Mouse (Mus musculus) kidney, adult 18-20 months (tissue): ENCODE results near the gene Plcb1.

ENCODE experiments used
- DNase-seq: peaks from one replicate; pipeline ENCODE4 v3.0.0; 2021

The Plcb1 gene

DNA sequence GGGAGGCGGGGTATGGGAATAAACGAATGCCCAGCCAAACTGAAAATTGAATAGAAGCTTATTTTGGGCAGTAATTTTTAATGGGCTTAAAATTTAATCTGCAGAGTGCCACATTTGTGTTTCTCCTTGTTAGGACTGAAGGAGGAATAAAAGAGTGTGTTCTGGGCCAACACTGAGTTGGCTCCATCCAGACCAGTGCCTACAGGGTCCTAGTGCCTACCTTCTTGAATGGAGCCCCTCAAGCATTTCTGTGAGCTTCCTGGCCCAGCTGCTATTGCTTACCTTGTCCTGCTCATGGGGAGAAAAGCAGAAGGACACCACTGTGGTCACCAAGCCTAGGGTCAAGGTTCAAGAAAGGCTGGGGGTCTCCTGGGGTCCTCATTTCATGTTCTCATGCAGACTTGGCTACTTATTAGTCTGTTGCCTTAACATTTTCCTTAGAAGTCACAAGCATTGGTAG lies 128.3 kb downstream of the Plcb1 start:
- peak; percentile 32 for DNase-seq

DNA sequence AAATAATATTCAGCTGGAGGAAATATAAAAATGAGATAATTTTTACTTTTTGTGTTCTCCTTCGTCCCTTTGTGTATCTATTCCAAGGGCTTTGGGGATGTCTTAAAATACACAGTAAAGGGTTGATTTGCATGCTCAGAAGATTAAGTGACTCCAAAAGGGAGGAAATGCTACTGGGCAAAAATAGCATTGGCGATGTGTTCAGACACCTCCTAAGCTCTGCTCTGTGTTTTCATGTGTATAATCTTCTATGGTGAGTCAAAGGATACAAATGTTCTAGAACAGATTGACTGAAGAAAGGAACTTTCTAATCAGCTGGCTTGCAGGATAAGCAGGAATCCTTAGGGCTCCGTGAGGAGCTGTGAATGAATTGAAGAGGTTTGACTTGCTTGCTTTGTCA lies 129.2 kb downstream of the Plcb1 start:
- DNase-seq, result no peak

DNA sequence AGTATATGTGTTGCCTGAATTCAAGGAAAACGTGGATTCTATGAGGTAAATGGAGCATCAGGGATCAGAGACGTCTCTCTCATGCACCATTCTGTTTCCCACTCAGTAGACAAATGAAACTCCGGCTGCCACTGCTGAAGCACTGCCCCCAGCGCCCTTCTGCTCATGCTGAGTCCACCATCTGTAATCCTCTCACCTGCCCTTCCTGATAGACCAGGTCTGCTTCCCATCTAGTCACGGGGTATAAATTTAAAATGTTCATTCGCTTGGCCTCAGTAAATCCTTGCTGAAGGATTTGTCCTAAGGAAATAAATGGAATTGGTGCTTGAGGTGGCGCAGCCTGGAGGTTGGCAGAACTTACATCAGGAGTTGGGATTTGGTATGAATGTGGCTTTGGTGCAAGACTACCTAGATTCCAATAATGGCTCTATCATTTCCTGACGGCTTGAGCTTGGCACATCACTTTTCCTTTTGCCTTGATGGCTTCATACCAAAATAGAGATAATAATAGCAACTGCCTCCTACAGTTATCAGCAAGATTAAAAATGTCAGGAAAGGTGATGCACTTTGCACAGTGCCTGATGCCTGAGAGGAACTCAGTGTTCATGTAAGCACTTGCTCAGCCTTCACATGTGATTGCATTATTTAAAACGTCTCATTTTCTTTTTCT lies 134.9 kb downstream of the Plcb1 start:
- no peak for DNase-seq

DNA sequence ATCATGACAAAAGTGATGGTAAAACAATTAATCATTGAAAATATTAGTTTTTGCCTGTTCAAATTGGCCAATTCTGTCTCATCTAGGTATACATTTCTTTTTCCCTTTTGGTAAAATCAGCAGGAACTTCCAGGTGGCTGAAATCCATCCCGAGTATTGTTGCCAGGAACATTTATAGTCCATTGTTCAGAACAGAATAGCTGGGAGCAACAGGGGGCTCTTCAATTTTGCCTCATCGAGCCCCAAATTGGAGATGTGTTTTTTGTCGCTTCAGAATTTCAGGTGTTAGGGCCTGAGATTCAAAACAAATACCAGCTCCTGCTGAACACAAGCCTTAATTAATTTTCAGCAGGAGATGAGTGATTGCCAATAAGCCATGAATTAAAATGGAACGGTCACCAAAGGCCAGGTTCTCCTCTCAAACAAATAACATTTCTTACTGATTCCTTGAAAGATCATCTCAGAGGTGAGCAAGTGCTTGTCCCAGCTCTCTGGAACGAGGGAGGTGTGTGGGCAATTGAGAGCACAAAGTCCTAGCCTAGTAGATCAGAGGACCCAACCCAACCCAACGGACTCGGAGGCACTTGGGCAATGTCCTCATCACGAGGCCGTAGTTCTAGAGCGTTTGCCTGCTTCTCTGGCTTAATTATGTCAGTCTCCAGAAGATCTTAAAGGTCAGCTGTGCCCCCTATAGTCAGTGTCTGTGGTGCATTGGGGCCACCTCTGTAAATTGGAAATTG lies 136.9 kb downstream of the Plcb1 start:
- peak; percentile 34 for DNase-seq

DNA sequence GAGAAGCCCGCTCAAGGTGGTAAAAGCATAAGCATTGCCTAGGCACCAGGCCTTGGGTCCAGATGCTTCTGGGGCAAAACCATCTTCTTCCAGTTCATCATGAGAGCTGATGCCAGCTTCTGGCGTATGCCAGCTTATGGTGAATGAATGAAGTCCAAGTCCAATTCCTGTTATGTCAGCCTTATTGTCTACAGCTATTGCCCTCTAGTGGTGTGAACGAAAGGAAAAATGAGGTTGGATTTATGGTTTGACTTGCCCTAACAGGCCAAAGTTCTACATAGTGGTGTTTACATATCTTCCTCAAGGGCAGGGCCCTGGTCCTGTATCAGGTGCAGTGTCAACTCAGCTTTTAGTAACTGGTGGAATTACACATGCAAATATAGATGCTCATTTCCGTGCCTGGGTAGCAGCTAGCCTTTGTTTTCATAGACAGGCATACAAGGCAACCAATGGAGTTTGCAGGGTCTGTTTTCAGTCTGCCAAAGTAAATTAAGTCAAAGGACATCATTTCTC lies 138.3 kb downstream of the Plcb1 start:
- DNase-seq, result no peak

DNA sequence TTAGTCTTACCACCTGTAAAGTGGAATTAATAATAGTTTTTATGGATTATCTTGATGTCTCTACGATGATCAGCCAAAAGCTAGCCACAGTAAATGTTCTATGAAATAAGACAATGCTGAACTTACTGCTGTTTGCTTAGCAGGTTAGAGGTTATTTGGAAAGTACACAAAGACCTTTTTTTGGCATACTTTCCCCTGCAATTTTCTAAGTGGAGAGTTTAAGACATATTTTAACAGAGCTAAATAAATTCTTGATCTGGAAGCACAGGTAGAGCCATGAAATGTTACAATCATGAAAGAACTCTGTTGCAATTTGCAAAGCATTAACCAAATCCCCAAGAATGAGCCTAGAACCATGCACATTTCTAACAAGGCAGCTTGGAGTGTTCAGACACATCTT lies 140.4 kb downstream of the Plcb1 start:
- no peak for DNase-seq

DNA sequence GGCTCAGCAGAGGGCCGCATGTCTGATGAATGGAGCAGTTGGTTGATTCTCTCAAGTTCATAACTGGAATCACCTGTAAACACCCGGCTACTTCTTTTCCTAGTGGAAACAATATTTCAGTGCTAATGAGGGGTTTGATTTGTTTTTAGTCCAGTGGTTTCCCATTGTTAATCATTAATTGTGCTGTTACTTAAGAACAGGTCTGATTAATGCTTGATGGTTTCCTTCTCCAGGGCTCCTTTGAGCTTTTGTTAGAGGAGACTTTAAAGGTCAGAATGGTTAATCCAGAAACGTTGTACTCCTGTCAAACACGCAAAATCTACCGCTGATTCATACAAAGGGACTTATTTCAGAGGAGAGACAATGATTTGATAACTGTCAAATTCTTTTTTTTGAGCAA lies 141.2 kb downstream of the Plcb1 start:
- no peak for DNase-seq

DNA sequence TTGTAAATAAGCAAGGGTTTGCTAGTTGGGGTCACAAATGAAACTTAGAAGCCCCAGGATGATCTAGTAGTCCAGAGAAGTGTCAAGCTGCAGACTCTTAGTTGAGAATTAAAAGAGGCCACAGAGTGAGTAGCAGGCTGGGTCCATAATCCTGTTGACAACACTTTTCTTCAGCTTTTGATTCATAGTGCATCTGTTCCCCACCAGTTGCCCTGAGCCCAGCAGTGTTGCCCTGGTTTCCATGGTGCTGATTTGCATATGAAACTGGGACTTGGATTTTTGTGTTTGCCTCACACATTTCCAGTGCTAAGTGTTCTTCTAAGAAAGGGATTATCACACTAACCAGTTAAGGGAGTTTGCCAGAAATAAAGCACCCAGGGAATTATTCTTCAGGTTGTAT lies 143.6 kb downstream of the Plcb1 start:
- DNase-seq, result no peak

DNA sequence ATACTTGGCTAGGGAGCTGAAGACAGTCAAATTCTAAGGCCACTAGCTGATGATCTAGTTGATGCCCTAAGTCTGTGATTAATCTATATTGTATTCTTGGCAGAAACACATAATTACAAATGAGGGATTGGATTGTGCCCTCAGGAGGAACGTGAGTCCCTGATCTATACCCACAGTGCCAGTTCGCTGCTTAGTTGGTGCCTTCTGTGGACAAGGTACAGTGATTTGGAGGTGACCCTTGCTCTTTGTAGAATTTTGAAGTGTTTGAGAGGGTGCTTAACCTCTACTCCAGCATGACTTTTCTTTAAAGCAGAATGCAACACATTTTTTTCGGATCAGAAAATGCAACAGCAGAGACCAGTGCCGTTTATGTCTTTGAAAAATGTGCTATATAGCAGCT lies 145.1 kb downstream of the Plcb1 start:
- DNase-seq, result no peak

DNA sequence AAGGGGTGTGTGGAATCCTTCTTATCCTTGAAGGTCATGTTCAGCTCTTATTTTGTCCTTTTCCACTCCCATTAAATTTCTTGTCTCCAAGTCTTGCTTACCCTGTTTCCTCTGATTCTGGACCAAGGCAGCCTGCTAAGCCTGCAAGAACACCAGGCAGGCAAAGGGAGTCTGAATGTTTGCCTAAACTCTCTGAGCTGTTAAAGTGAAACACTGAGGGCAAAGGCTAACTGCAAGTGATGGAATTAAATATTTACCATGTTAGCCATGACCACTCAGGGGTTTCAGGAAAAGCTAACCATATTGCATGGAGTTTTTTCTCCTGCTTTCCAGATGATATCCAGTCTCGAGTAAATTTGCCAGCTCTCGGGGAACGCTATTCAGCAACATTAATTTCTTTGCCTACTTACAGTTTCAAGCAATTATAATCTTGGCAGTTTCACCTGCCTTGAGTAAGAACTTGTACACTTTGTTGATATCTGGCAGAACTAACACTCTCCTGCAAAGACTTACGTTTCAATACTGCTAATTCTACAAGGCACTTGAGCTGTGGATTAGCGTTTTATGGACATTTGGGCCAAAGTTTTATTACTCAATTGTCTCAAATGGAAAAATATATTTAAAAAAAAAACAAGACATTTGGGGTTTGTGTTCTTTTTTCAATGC lies 146.0 kb downstream of the Plcb1 start:
- peak; percentile 57 for DNase-seq

DNA sequence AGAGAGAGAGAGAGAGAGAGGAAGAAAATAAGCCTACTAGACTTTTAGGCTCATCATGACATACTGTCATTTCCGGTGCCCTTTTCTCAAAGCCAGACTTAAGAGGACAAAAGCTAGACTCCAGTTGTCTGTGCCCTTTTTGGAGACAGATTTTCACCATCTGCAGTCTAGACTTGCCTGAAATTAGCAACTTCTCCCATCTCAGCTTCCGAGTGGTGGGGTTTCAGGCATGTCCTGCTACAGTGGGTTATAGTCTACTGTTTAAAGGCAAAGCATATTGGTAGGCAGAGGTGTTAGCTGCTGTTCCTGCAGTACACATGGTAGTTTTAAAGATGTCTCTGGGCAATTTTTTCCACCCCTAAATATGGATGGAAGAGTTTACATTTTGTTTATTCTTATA lies 149.6 kb downstream of the Plcb1 start:
- DNase-seq, result no peak

DNA sequence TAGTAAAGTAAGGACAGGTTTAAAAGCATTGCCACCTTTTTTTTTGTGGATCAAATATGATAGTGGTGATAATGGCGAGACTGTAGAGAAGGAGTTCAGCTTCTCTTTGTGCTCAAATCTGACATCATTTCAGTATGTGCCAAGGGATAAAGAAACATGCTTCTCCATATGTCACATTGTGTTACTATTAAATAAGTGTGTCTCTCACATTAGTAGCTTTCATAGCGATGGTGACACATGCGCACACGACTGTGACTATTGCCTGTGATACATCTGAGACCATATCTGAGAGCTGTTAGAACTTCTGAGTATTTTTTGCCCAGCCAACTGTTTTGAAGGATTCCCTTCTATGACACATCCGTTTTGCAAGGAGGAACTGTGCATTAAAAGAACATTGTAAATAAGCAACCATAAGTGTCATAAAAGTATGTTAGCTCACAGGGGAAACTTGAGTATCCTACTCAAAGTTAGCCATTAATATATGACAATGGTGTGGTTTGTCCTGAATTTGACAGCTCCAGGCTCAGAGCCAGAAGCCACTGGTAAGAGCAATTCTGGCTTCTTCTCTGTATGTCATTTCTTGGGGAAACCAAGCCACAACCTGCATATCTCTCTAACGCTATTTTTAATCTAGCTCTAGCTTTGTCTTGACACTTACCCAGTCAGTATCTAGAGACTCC lies 150.2 kb downstream of the Plcb1 start:
- no peak for DNase-seq

DNA sequence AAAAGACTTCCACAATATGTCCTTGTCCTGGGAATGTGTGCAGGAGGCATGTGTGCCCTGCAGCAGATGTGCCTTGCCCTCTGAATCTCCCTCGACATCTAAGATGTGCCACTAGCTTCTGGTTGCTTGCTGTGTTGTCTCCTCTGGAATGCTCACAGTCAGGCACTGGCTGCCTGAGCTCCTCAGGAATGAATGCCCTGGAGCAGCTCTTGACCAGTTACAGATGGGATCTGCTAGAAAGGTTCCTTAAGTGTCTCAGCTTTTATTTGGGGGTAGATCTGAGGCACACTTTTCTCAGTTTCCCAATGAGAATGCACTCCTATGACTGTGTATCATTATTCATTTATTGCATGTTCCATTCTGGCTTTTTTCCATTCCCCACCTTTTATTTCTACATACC lies 151.8 kb downstream of the Plcb1 start:
- DNase-seq, result no peak

DNA sequence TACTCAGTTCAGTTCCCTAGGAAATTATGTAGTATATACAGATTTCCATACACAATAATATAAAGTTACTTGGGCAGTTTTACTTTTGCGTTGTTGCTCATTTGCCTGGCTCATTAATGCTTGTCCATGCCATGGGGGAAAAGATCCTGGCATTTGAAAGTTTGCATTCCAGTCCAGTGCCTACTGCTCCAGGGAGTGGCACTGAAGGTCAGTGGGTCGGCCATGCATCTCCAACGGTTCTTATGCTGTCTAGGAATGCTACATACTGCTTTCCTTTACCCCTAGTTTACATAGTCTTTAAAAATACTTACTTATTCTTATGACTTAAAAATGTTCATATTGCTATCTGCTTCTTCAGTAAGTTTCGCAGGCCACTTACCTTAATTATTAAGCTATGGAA lies 156.2 kb downstream of the Plcb1 start:
- DNase-seq, result no peak

DNA sequence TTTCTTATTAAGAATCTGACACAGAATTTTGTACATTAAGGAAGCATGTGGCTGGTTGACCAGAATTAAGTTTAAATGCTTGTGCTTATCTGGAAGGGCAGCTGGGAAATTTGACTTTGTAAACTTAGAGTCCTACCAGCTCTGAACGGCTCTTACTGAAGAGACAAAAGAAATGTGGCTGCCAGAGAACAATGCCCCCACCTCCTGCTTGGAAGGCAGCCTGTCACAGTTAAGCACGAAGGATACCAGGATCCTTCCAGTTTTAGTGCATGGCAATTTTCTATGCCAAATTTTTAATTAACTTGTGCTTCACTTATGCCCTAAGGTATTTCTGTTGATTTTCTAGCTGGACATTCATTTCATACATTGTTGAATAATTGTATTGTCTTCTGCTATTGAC lies 157.1 kb downstream of the Plcb1 start:
- no peak for DNase-seq

DNA sequence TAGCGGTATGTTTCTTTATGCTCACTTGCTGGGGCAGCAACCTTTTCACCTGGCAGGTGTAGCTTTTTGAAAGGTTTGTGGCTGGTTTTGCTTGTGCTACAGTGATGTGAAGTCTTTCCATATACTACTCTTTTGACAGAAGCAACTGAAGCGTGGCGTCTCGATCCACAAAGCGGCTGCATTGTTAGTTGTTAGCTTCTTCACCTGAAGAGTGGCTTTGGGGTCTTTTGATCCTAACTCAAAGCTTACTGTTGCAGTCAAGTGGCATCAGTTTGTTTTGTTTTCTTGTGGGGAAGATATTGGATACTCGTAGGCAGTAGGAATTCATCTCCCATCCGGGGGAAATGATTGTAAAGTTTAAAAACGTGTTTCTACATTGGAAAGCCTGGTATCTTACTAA lies 160.5 kb downstream of the Plcb1 start:
- DNase-seq, result no peak

DNA sequence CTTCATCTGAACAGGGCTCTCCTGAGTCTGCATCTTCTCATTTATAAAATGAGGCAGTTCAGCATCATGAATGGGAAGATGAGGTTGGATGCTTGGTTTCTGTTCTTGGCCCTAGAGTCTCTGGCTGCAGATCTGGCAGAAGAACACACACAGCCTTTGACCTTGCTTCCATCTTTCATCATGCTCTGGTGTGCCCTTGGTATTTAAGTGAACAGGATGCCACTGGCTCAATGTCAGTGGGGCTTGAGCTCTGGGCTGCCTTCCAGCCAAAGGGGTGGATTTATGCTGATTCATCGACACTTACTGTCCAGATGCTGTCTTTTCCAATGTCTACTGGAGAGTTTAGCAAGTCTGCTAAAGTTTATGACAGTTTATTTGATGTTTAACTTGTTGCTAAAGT lies 161.0 kb downstream of the Plcb1 start:
- peak; percentile 61 for DNase-seq

DNA sequence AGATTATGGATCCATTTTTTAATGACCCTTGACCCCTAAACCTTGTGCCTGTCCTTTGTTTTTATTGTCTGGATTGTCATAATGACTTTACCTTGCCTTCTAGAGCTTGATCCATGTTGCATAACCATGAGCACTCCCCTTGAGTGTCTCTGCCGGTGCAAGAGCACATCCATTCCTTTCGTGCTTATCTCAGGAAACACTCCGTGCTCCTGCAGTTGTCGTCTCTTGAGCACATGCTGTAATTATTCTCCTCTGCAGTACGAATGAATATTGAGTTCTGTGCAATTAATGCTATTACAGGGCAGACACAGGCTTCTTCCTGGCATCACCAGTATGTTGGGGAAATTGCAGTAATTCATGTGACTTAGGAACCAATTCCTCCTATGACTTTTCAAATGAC lies 166.2 kb downstream of the Plcb1 start:
- no peak for DNase-seq

DNA sequence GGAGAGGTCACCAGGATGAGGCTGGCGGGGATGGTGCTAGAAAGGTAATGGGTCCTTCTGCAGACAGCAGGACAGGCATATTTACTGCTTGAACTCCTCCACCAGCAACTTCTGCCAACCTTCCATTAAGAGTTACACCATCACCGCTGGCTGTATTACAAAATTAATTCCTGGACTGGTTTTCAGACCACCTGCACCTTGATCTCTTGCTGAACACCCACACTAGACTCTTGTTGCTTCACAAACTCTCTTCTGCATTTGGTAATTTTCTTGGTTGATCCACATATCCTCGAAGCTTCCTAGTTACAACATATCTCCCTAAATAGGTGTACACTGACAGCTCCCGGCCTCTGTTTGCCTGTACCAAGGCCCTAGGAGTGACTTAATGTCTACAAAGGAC lies 170.6 kb downstream of the Plcb1 start:
- DNase-seq, result no peak

DNA sequence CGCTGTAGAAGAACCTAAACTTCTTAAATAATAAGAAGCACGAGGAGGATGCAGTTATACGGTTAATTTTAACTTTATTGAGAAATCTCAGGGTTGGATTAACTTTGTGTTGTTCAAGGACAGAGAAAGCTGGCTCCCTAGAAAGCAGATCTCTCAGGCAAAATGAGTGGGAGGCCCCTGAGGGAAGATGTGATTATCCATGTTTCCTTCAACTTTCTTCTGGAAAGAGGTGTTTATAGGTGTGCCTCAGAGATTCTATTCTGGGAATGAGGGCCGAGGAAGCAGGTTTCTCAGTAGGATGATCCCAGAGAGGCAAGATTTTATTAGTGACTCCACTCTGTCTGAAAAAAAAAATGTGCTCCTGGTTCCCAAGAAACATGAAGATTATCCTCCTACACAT lies 180.3 kb downstream of the Plcb1 start:
- no peak for DNase-seq

DNA sequence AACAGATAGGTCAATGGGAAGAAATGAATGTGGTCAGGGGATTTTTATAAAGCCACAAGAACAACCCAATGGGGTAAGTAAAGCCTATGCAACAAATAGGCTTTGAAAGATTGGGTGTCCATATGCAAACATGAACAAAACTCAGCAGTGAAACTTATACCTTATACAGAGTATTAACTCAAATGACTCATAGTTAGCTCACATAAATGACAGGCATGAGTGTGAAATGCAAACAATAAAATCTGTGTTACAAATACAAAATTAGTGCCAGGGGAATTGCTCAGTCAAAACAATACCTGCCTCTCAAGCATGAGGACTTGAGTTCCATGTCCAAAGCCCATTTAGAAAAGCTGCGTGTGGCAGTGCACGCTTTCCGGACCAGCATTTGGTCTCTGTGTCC lies 182.5 kb downstream of the Plcb1 start:
- no peak for DNase-seq

DNA sequence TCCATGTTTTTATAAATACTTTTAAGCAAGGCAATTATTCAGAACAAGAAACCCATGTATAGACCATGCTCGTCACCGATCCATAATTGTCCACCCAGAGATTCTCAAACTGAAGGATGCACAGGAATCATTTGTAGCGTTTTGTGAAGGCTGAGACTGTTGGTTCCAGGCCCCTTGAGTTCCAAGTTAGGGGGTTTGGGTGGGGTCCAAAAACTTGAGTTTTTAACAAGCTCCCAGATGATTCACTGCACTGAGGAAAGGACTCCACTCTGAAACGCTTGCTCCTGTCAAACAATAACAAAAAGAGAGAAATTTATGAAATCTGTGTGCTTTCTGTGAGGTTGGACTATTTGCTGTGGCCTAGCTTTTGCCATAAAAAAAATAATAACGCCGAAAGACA lies 186.5 kb downstream of the Plcb1 start:
- no peak for DNase-seq

DNA sequence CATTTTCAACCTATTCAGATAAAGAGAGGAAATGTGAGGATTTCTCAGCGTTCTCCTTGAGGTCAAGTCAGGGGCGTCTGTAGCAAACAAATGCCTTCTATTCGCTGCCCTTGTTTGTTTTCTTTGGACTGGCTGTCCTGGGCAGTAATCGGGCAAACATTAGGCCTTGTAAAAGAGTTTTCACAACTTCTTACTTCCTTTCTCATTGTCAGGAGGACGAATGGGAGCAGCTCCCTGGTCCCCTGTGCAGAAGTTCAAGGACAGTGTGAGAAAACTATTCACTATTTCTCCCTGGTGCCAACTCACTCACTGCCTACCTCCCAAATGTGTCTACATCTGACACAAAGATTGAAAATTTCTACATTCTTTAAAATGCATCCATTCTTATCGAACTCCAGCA lies 188.8 kb downstream of the Plcb1 start:
- DNase-seq, result no peak
